Mouse (Mus musculus): ENCODE data around the gene 1810043G02Rik. TPM values are rescaled to one million over a fixed set of nuclear protein-coding genes. Genes with fewer than 3 reads are reported as not detected.
"Not testable (repeated sequence)": the region's sequence is repeated elsewhere in the genome, so short reads cannot be mapped to it uniquely, and the experiment has no call there.

The 1810043G02Rik gene
- polyA plus RNA-seq, 1 experiment from 2014 or later, result 32.2 TPM

DNA sequence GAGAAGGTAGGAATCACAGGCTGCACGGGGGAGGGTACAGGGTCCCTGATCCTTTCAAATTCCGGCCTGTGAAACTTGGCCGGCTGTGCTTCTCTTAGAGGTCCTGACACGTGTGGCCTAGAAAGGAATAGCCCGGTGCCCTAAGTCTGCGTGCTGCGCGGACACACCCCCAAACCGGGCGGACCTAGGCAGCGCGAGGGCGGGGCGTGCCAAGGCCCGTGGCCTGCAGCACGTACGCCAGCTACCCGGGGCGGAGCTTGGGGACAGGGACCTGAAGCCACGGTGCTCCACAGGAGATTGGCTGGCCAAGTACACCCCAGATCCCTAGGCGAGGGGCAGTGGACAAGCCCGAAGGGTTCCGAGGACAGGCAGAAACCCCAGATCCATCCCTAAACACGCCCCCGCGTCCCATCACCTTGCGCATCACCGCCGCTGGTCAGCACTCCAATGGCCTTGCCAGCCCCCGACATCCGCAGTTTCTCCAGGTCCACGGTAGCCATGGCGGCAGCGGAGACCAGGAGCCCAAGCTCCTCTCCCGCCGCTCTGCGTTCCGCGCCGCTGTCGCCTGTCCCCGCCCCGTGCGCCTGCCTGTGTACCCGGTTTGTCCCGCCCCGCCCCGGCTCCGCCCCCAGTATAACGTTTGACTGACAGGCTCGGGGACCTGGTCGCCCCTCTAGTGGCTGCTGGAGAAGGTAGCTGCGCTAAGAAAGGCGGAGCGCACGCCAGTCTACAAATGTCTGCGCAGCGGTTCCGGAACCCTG is 31.0 kb downstream of the 1810043G02Rik start:
- Histone ChIP-seq H3K4me1 (peaks cover 45% of the 10 kb centered on the region), H3K27ac (peak overlapping the region; percentile 98), H3K4me3 (peak overlapping the region; percentile 86), H3K27me3 (ENCODE audit: low read depth, poor library complexity, severe bottlenecking) (no peaks in the 10 kb centered on the region), H3K9me3 (replicated peaks) (no peaks in the 10 kb centered on the region), H3K36me3 (peaks cover 24% of the 10 kb centered on the region)
- WGBS, result under 1% methylated on average over 59 of the region's 59 CpGs
- DNase-seq (ENCODE audit: low spot score), result peak; percentile 99

GRCm38 (mm10) chr10:78009945-78010293 is 31.6 kb downstream of the 1810043G02Rik start, which contains the start of gene Pfkl:
Gene Pfkl, minus strand, starts transcription at chr10:78010083.
- no peak for DNase-seq (ENCODE audit: low spot score)
- H3K27ac ChIP-seq, result peak within 1 kb of the TSS; percentile 98
- H3K9me3 ChIP-seq (replicated peaks), result no peaks in the 10 kb centered on the region
- no peaks in the 10 kb centered on the region for H3K27me3 ChIP-seq (ENCODE audit: low read depth, poor library complexity, severe bottlenecking)
- WGBS, result under 1% methylated on average over 9 of the region's 9 CpGs
- H3K36me3 ChIP-seq, result peaks cover 19% of the 10 kb centered on the region
- peaks cover 45% of the 10 kb centered on the region for H3K4me1 ChIP-seq
- peak within 1 kb of the TSS; percentile 86 for H3K4me3 ChIP-seq

DNA sequence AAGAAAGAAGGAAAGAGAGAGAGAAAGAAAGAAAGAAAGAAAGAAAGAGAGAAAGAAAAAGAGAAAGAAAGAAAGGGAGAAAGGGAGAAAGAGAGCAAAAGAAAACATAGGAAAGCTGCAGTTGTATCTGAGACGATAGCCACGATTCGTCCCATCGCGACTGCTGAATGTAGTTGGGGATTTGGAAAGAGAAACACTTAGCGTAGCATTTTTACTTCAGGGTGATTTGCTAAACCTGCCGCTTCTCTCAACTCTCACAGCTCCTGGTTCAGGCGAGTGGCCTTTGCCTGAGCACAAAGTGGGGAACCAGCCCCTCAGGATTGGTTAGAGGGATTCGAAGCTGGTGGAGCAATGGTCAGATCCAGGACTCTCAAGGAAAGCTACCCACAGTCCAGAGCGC is 32.0 kb downstream of the 1810043G02Rik start:
- H3K27ac ChIP-seq, result peak overlapping the region; percentile 98; the same call in 1 of the 2 replicates
- H3K9me3 ChIP-seq (replicated peaks), result no peaks in the 10 kb centered on the region
- H3K4me3 ChIP-seq, result peak overlapping the region; percentile 86
- peak; percentile 44 for DNase-seq (ENCODE audit: low spot score)
- H3K4me1 ChIP-seq, result peaks cover 45% of the 10 kb centered on the region
- peaks cover 14% of the 10 kb centered on the region for H3K36me3 ChIP-seq
- WGBS, result 19% methylated on average over 10 of the region's 10 CpGs
- no peaks in the 10 kb centered on the region for H3K27me3 ChIP-seq (ENCODE audit: low read depth, poor library complexity, severe bottlenecking)

- peaks cover 38% of the 10 kb centered on the region for H3K4me1 ChIP-seq
- DNase-seq (ENCODE audit: low spot score), result not testable (repeated sequence)
- WGBS, result 95% methylated on average over 5 of the region's 5 CpGs
These were observed 32.8 kb downstream of the 1810043G02Rik start for GRCm38 (mm10) chr10:78011116-78011515.

GRCm38 (mm10) chr10:78012661-78013495 is 34.6 kb downstream of the 1810043G02Rik start:
- H3K4me3 ChIP-seq, result no peak overlapping the region
- no peaks in the 10 kb centered on the region for H3K27me3 ChIP-seq (ENCODE audit: low read depth, poor library complexity, severe bottlenecking)
- WGBS, result 92% methylated on average over 18 of the region's 18 CpGs
- H3K4me1 ChIP-seq, result peaks cover 21% of the 10 kb centered on the region
- no peaks in the 10 kb centered on the region for H3K9me3 ChIP-seq (replicated peaks)
- H3K36me3 ChIP-seq, result no peaks in the 10 kb centered on the region
- H3K27ac ChIP-seq, result no peak overlapping the region
- no peak for DNase-seq (ENCODE audit: low spot score)

More at GRCm38 (mm10) chr10:78011116-78011515, 32.8 kb downstream of the 1810043G02Rik start:
- not testable (repeated sequence) for H3K27ac ChIP-seq; H3K4me3 ChIP-seq; H3K36me3 ChIP-seq; H3K9me3 ChIP-seq (replicated peaks); H3K27me3 ChIP-seq (ENCODE audit: low read depth, poor library complexity, severe bottlenecking)

GRCm38 (mm10) chr10:78015489-78015888 is 37.2 kb downstream of the 1810043G02Rik start:
- Histone ChIP-seq H3K27me3 (ENCODE audit: low read depth, poor library complexity, severe bottlenecking) (no peaks in the 10 kb centered on the region), H3K9me3 (replicated peaks) (no peaks in the 10 kb centered on the region), H3K36me3 (no peaks in the 10 kb centered on the region), H3K4me1 (peaks cover 8% of the 10 kb centered on the region), H3K27ac (no peak overlapping the region), H3K4me3 (no peak overlapping the region)
- DNase-seq (ENCODE audit: low spot score), result no peak
- 93% methylated on average over 1 of the region's 1 CpGs for WGBS

GRCm38 (mm10) chr10:78016366-78016765 is 38.0 kb downstream of the 1810043G02Rik start:
- no peak for DNase-seq (ENCODE audit: low spot score)
- no peaks in the 10 kb centered on the region for H3K36me3 ChIP-seq
- no peaks in the 10 kb centered on the region for H3K9me3 ChIP-seq (replicated peaks)
- no peak overlapping the region for H3K4me3 ChIP-seq
- no peaks in the 10 kb centered on the region for H3K27me3 ChIP-seq (ENCODE audit: low read depth, poor library complexity, severe bottlenecking)
- H3K4me1 ChIP-seq, result peaks cover 6% of the 10 kb centered on the region
- no peak overlapping the region for H3K27ac ChIP-seq
- 61% methylated on average over 5 of the region's 5 CpGs for WGBS

DNA sequence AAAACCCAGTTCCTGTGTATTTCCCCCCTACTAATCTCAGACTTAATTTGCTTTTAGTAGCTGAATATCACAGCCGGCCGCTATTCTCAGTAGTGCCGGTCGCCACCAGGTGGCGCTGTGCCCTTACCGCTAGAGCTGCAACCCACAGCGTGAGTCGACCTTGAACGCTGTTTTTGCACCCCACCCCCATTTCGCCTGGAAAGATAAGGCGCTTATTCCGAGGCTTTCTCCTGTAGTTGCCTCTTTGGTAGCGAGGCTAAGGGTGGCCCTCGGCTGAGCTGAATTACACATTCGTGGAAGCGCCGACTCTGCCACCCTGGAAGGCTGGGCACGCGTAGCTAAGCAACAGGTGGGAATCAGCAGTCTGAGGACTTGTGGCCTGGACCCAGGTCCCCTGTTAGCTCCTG is 40.5 kb downstream of the 1810043G02Rik start:
- Histone ChIP-seq H3K36me3 (no peaks in the 10 kb centered on the region), H3K9me3 (replicated peaks) (no peaks in the 10 kb centered on the region), H3K4me3 (peak overlapping the region; percentile 42), H3K27me3 (ENCODE audit: low read depth, poor library complexity, severe bottlenecking) (no peaks in the 10 kb centered on the region), H3K27ac (peak overlapping the region; percentile 53; the same call in 1 of the 2 replicates), H3K4me1 (peaks cover 6% of the 10 kb centered on the region)
- peak; percentile 89 for DNase-seq (ENCODE audit: low spot score)
- 24% methylated on average over 19 of the region's 19 CpGs for WGBS

DNA sequence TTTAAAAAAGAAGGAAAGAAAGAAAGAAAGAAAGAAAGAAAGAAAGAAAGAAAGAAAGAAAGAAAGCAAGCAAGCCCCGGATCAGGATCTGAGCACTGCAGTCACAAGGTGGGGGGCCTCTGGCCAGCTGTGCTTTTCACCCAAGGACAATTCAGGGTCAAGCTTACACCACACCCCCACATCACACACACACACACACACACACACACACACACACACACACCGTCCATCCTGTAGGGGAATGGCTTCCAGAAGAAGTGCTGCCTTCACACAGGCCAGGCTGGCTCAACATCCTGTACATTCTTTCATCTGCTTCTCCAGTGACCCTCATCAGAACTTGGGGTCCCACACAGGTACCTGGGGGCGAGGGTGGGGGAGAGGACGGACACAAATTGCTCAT is 41.0 kb downstream of the 1810043G02Rik start:
- Histone ChIP-seq H3K4me1 (peaks cover 6% of the 10 kb centered on the region), H3K36me3 (no peaks in the 10 kb centered on the region), H3K27ac (no peak overlapping the region), H3K27me3 (ENCODE audit: low read depth, poor library complexity, severe bottlenecking) (no peaks in the 10 kb centered on the region), H3K4me3 (no peak overlapping the region), H3K9me3 (replicated peaks) (no peaks in the 10 kb centered on the region)
- WGBS, result 89% methylated on average over 4 of the region's 4 CpGs
- DNase-seq (ENCODE audit: low spot score), result no peak

- H3K27me3 ChIP-seq (ENCODE audit: low read depth, poor library complexity, severe bottlenecking); H3K9me3 ChIP-seq (replicated peaks); DNase-seq (ENCODE audit: low spot score); H3K27ac ChIP-seq; H3K4me3 ChIP-seq; H3K4me1 ChIP-seq; H3K36me3 ChIP-seq: not testable (repeated sequence)
- 99% methylated on average over 7 of the region's 11 CpGs for WGBS
These were observed 41.7 kb downstream of the 1810043G02Rik start for GRCm38 (mm10) chr10:78019984-78020383.

- H3K4me3 ChIP-seq; H3K27me3 ChIP-seq (ENCODE audit: low read depth, poor library complexity, severe bottlenecking); DNase-seq (ENCODE audit: low spot score); H3K4me1 ChIP-seq; H3K36me3 ChIP-seq; H3K9me3 ChIP-seq (replicated peaks); H3K27ac ChIP-seq: not testable (repeated sequence)
- WGBS, result 80% methylated on average over 6 of the region's 8 CpGs
These were observed 47.1 kb downstream of the 1810043G02Rik start for GRCm38 (mm10) chr10:78025453-78025852.

DNA sequence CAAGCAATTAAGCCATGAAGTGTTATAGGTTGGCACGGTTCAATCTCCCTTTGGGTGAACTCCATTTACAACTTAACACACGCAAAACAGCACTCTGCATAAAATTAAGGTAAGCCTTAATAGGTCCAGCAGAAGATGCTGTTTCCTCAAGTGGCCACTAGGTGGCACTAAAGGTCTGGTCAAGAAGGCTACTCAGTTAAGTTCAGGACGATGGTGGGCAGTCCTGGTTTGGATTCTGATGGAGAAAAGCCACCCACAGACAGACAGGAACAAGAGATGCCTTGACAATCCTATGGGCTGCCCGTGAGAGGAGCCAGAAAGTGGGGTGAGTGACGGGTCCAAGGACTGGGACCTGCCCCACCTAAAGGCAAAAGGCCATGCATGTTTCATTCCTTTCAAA is 49.8 kb downstream of the 1810043G02Rik start:
- 6% methylated on average over 5 of the region's 5 CpGs for WGBS
- Histone ChIP-seq H3K9me3 (replicated peaks) (no peaks in the 10 kb centered on the region), H3K4me1 (no peaks in the 10 kb centered on the region), H3K27ac (no peak overlapping the region), H3K4me3 (no peak overlapping the region), H3K27me3 (ENCODE audit: low read depth, poor library complexity, severe bottlenecking) (no peaks in the 10 kb centered on the region), H3K36me3 (no peaks in the 10 kb centered on the region)
- peak; percentile 79 for DNase-seq (ENCODE audit: low spot score)

DNA sequence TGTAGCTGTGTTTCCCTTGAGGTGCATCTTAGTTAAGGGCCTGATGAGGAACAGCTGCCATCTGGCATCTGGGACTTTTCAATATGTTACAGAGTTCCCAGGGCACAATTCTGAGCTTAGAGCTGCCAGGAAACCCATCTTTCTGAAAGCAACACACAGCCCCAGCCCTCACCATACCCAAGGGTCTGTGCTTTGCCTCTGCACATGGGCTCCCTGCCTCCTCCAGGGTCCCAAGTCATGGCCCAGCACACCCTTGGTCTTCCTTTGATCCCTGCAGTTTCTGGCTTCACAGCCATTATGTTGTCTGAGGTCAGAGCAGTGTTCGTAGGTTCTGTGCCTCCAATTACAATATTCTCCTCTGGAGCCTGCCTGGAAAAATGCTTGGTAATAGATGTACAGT is 50.8 kb downstream of the 1810043G02Rik start:
- Histone ChIP-seq H3K36me3 (no peaks in the 10 kb centered on the region), H3K9me3 (replicated peaks) (no peaks in the 10 kb centered on the region), H3K4me3 (no peak overlapping the region), H3K27ac (no peak overlapping the region), H3K27me3 (ENCODE audit: low read depth, poor library complexity, severe bottlenecking) (no peaks in the 10 kb centered on the region), H3K4me1 (no peaks in the 10 kb centered on the region)
- WGBS, result 84% methylated on average over 1 of the region's 1 CpGs
- DNase-seq (ENCODE audit: low spot score), result no peak
